Mouse (Mus musculus): ENCODE measurements around the gene Trpm4. TPM values are rescaled to one million over a fixed set of nuclear protein-coding genes. Genes with fewer than 3 reads are reported as not detected.

Gene Trpm4
- polyA plus RNA-seq (2014; fragmentation: Illumina TruSeq; extraction: RNeasy Lipid Tissue Mini Kit (QIAGEN cat#74804); ENCODE audit: low read depth, low replicate concordance) = 41.0 TPM

DNA sequence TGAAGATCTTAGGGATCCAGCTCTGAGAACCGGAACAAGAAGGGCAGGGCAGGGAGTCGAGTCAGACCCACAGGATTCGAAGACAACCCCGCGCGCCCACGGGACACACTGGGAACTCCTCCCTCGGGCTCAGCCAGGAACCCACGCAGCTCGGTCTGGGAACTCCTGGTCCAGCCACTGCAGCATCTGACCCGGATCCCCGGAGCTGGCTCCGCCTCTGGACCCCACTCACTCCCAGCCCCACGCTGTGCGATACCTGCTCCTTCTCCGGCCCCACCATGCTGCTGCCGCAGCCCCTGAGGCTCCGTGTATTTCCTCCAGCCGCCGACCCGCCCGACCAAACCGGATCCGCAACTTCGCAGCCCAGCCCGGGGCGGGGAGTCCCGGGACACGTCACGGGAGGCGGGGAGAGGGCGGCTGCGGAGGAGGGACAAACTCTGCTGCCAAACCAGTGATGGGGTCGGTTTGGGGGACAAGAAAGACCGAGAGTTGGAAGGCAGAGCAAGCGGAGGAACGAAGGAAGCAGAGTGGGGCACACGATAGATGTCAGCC lies at the start of gene Trpm4:
TSS of gene Trpm4 (minus strand) at position 350 of the 552 bp plus-strand sequence.

GRCm38 (mm10) chr7:45370475-45371311 lies 37.1 kb upstream of the Trpm4 start, which contains the start of gene Lin7b:
Lin7b (minus strand) TSS chr7:45370583.

GRCm38 (mm10) chr7:45366652-45367019 lies 33.1 kb upstream of the Trpm4 start, which contains the start of gene Ppfia3:
Ppfia3 (minus strand) TSS chr7:45367019.

DNA sequence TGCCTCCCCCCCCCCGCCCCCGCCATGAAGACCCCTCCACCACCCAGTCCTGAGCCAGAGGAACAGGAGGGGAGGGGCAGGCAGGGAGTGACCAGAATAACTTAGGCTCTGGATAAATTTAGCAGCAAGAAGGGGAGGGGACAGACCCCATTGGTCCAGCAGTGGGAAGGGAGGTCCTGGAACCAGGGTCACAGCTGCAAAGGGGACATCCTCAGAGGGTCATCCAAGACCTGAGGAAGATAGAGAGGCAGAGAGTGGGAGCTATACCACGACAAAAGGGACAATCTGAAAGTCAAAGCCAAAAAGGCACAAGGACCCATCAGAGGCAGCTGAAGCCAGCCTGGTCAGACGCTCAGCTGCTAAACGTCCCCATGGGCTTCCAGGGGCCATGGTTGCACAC lies 1.5 kb upstream of the Trpm4 start, which contains the start of gene Hrc:
TSS of gene Hrc (plus strand) at position 235 of the 400 bp plus-strand sequence.

GRCm38 (mm10) chr7:45277136-45277760 lies 56.3 kb downstream of the Trpm4 start, which contains the start of gene Slc6a21:
Slc6a21 (plus strand) TSS chr7:45277513.

Other genes with a start within 250 kb of the Trpm4 start
- gene Rcn3, start 241.6 kb downstream of the Trpm4 start, polyA plus RNA-seq (2014; fragmentation: Illumina TruSeq; extraction: RNeasy Lipid Tissue Mini Kit (QIAGEN cat#74804); ENCODE audit: low read depth, low replicate concordance) = 67.3 TPM
- 149 TPM for gene Fcgrt, start 229.9 kb downstream of the Trpm4 start, polyA plus RNA-seq (2014; fragmentation: Illumina TruSeq; extraction: RNeasy Lipid Tissue Mini Kit (QIAGEN cat#74804); ENCODE audit: low read depth, low replicate concordance)
- 1,035 TPM for gene Rps11, start 209.3 kb downstream of the Trpm4 start, polyA plus RNA-seq (2014; fragmentation: Illumina TruSeq; extraction: RNeasy Lipid Tissue Mini Kit (QIAGEN cat#74804); ENCODE audit: low read depth, low replicate concordance)
- 2,139 TPM for gene Rpl13a, start 205.0 kb downstream of the Trpm4 start, polyA plus RNA-seq (2014; fragmentation: Illumina TruSeq; extraction: RNeasy Lipid Tissue Mini Kit (QIAGEN cat#74804); ENCODE audit: low read depth, low replicate concordance)
- gene Gm45713, start 197.5 kb downstream of the Trpm4 start, polyA plus RNA-seq (2014; fragmentation: Illumina TruSeq; extraction: RNeasy Lipid Tissue Mini Kit (QIAGEN cat#74804); ENCODE audit: low read depth, low replicate concordance) = not detected
- gene Flt3l, start 197.3 kb downstream of the Trpm4 start, polyA plus RNA-seq (2014; fragmentation: Illumina TruSeq; extraction: RNeasy Lipid Tissue Mini Kit (QIAGEN cat#74804); ENCODE audit: low read depth, low replicate concordance) = 23.0 TPM
- gene Pih1d1, start 179.5 kb downstream of the Trpm4 start, polyA plus RNA-seq (2014; fragmentation: Illumina TruSeq; extraction: RNeasy Lipid Tissue Mini Kit (QIAGEN cat#74804); ENCODE audit: low read depth, low replicate concordance) = 44.6 TPM
- gene Aldh16a1, start 179.2 kb downstream of the Trpm4 start, polyA plus RNA-seq (2014; fragmentation: Illumina TruSeq; extraction: RNeasy Lipid Tissue Mini Kit (QIAGEN cat#74804); ENCODE audit: low read depth, low replicate concordance) = 22.5 TPM
- gene Slc17a7, start 169.8 kb downstream of the Trpm4 start, polyA plus RNA-seq (2014; fragmentation: Illumina TruSeq; extraction: RNeasy Lipid Tissue Mini Kit (QIAGEN cat#74804); ENCODE audit: low read depth, low replicate concordance) = 0.97 TPM
- not detected for gene Gfy, start 154.2 kb downstream of the Trpm4 start, polyA plus RNA-seq (2014; fragmentation: Illumina TruSeq; extraction: RNeasy Lipid Tissue Mini Kit (QIAGEN cat#74804); ENCODE audit: low read depth, low replicate concordance)
- not detected for gene Pth2, start 152.8 kb downstream of the Trpm4 start, polyA plus RNA-seq (2014; fragmentation: Illumina TruSeq; extraction: RNeasy Lipid Tissue Mini Kit (QIAGEN cat#74804); ENCODE audit: low read depth, low replicate concordance)
- gene Ccdc155, start 128.9 kb downstream of the Trpm4 start, polyA plus RNA-seq (2014; fragmentation: Illumina TruSeq; extraction: RNeasy Lipid Tissue Mini Kit (QIAGEN cat#74804); ENCODE audit: low read depth, low replicate concordance) = 1.5 TPM
- 37.0 TPM for gene Dkkl1, start 121.6 kb downstream of the Trpm4 start, polyA plus RNA-seq (2014; fragmentation: Illumina TruSeq; extraction: RNeasy Lipid Tissue Mini Kit (QIAGEN cat#74804); ENCODE audit: low read depth, low replicate concordance)
- gene Tead2, start 118.0 kb downstream of the Trpm4 start, polyA plus RNA-seq (2014; fragmentation: Illumina TruSeq; extraction: RNeasy Lipid Tissue Mini Kit (QIAGEN cat#74804); ENCODE audit: low read depth, low replicate concordance) = 17.0 TPM
- 13.6 TPM for gene Cd37, start 94.7 kb downstream of the Trpm4 start, polyA plus RNA-seq (2014; fragmentation: Illumina TruSeq; extraction: RNeasy Lipid Tissue Mini Kit (QIAGEN cat#74804); ENCODE audit: low read depth, low replicate concordance)
- 1.4 TPM for gene Slc6a16, start 92.7 kb downstream of the Trpm4 start, polyA plus RNA-seq (2014; fragmentation: Illumina TruSeq; extraction: RNeasy Lipid Tissue Mini Kit (QIAGEN cat#74804); ENCODE audit: low read depth, low replicate concordance)
- 9.4 TPM for gene Slc6a21, start 56.3 kb downstream of the Trpm4 start, polyA plus RNA-seq (2014; fragmentation: Illumina TruSeq; extraction: RNeasy Lipid Tissue Mini Kit (QIAGEN cat#74804); ENCODE audit: low read depth, low replicate concordance)
- gene Hrc, start 1.5 kb upstream of the Trpm4 start, polyA plus RNA-seq (2014; fragmentation: Illumina TruSeq; extraction: RNeasy Lipid Tissue Mini Kit (QIAGEN cat#74804); ENCODE audit: low read depth, low replicate concordance) = 0.65 TPM
- gene Ppfia3, start 33.2 kb upstream of the Trpm4 start, polyA plus RNA-seq (2014; fragmentation: Illumina TruSeq; extraction: RNeasy Lipid Tissue Mini Kit (QIAGEN cat#74804); ENCODE audit: low read depth, low replicate concordance) = 3.5 TPM
- 5.1 TPM for gene Lin7b, start 36.8 kb upstream of the Trpm4 start, polyA plus RNA-seq (2014; fragmentation: Illumina TruSeq; extraction: RNeasy Lipid Tissue Mini Kit (QIAGEN cat#74804); ENCODE audit: low read depth, low replicate concordance)
- 288 TPM for gene Snrnp70, start 62.0 kb upstream of the Trpm4 start, polyA plus RNA-seq (2014; fragmentation: Illumina TruSeq; extraction: RNeasy Lipid Tissue Mini Kit (QIAGEN cat#74804); ENCODE audit: low read depth, low replicate concordance)
- gene Kcna7, start 71.9 kb upstream of the Trpm4 start, polyA plus RNA-seq (2014; fragmentation: Illumina TruSeq; extraction: RNeasy Lipid Tissue Mini Kit (QIAGEN cat#74804); ENCODE audit: low read depth, low replicate concordance) = not detected
- 2.6 TPM for gene Ntf5, start 79.9 kb upstream of the Trpm4 start, polyA plus RNA-seq (2014; fragmentation: Illumina TruSeq; extraction: RNeasy Lipid Tissue Mini Kit (QIAGEN cat#74804); ENCODE audit: low read depth, low replicate concordance)
- 1.4 TPM for gene Lhb, start 87.0 kb upstream of the Trpm4 start, polyA plus RNA-seq (2014; fragmentation: Illumina TruSeq; extraction: RNeasy Lipid Tissue Mini Kit (QIAGEN cat#74804); ENCODE audit: low read depth, low replicate concordance)
- gene Gys1, start 101.1 kb upstream of the Trpm4 start, polyA plus RNA-seq (2014; fragmentation: Illumina TruSeq; extraction: RNeasy Lipid Tissue Mini Kit (QIAGEN cat#74804); ENCODE audit: low read depth, low replicate concordance) = 41.6 TPM
- gene Ruvbl2, start 104.3 kb upstream of the Trpm4 start, polyA plus RNA-seq (2014; fragmentation: Illumina TruSeq; extraction: RNeasy Lipid Tissue Mini Kit (QIAGEN cat#74804); ENCODE audit: low read depth, low replicate concordance) = 33.5 TPM
- gene Ftl1, start 126.1 kb upstream of the Trpm4 start, polyA plus RNA-seq (2014; fragmentation: Illumina TruSeq; extraction: RNeasy Lipid Tissue Mini Kit (QIAGEN cat#74804); ENCODE audit: low read depth, low replicate concordance) = 2,850 TPM
- 61.4 TPM for gene Bax, start 133.1 kb upstream of the Trpm4 start, polyA plus RNA-seq (2014; fragmentation: Illumina TruSeq; extraction: RNeasy Lipid Tissue Mini Kit (QIAGEN cat#74804); ENCODE audit: low read depth, low replicate concordance)
- gene Tulp2, start 148.1 kb upstream of the Trpm4 start, polyA plus RNA-seq (2014; fragmentation: Illumina TruSeq; extraction: RNeasy Lipid Tissue Mini Kit (QIAGEN cat#74804); ENCODE audit: low read depth, low replicate concordance) = 11.4 TPM
- gene Gm45808, start 153.0 kb upstream of the Trpm4 start, polyA plus RNA-seq (2014; fragmentation: Illumina TruSeq; extraction: RNeasy Lipid Tissue Mini Kit (QIAGEN cat#74804); ENCODE audit: low read depth, low replicate concordance) = 4.7 TPM
- gene Dhdh, start 155.0 kb upstream of the Trpm4 start, polyA plus RNA-seq (2014; fragmentation: Illumina TruSeq; extraction: RNeasy Lipid Tissue Mini Kit (QIAGEN cat#74804); ENCODE audit: low read depth, low replicate concordance) = 23.6 TPM
- 558 TPM for gene Nucb1, start 176.6 kb upstream of the Trpm4 start, polyA plus RNA-seq (2014; fragmentation: Illumina TruSeq; extraction: RNeasy Lipid Tissue Mini Kit (QIAGEN cat#74804); ENCODE audit: low read depth, low replicate concordance)
- gene Ppp1r15a, start 192.5 kb upstream of the Trpm4 start, polyA plus RNA-seq (2014; fragmentation: Illumina TruSeq; extraction: RNeasy Lipid Tissue Mini Kit (QIAGEN cat#74804); ENCODE audit: low read depth, low replicate concordance) = 23.3 TPM
- gene Plekha4, start 192.6 kb upstream of the Trpm4 start, polyA plus RNA-seq (2014; fragmentation: Illumina TruSeq; extraction: RNeasy Lipid Tissue Mini Kit (QIAGEN cat#74804); ENCODE audit: low read depth, low replicate concordance) = 12.8 TPM
- gene Hsd17b14, start 221.1 kb upstream of the Trpm4 start, polyA plus RNA-seq (2014; fragmentation: Illumina TruSeq; extraction: RNeasy Lipid Tissue Mini Kit (QIAGEN cat#74804); ENCODE audit: low read depth, low replicate concordance) = 1.0 TPM
- 110 TPM for gene Bcat2, start 236.4 kb upstream of the Trpm4 start, polyA plus RNA-seq (2014; fragmentation: Illumina TruSeq; extraction: RNeasy Lipid Tissue Mini Kit (QIAGEN cat#74804); ENCODE audit: low read depth, low replicate concordance)